Mouse (Mus musculus) heart, postnatal 4 days (tissue): ENCODE data around the gene P2rx7. TPM values are rescaled to one million over a fixed set of nuclear protein-coding genes. Genes with fewer than 3 reads are reported as not detected.
"Not testable (repeated sequence)": the region's sequence is repeated elsewhere in the genome, so short reads cannot be mapped to it uniquely, and the experiment has no call there.

ENCODE experiments used
- DNase-seq: peaks from one replicate; pipeline ENCODE4 v3.0.0; 2021
- total RNA-seq, 2 experiments: library from RNA; stranded (reverse); gene quantifications; 2 replicates each; pipeline ENCODE4 v1.2.3; 2021

P2rx7 gene
- total RNA-seq, 2 experiments from 2014 or later, result 3.1 to 3.5 TPM

GRCm38 (mm10) chr5:122647256-122647924 is 3.7 kb downstream of the P2rx7 start:
- no peak for DNase-seq

- not testable (repeated sequence) for DNase-seq
Observed at GRCm38 (mm10) chr5:122647952-122648374, 4.3 kb downstream of the P2rx7 start.

- peak; percentile 32 for DNase-seq
Observed at GRCm38 (mm10) chr5:122649264-122649663, 5.6 kb downstream of the P2rx7 start.

- no peak for DNase-seq
Observed at GRCm38 (mm10) chr5:122650100-122650499, 6.4 kb downstream of the P2rx7 start.

GRCm38 (mm10) chr5:122652506-122652905 is 8.8 kb downstream of the P2rx7 start:
- DNase-seq, result peak; percentile 25

- DNase-seq, result no peak
Observed at GRCm38 (mm10) chr5:122653112-122653445, 9.4 kb downstream of the P2rx7 start.

- no peak for DNase-seq
Observed at GRCm38 (mm10) chr5:122653446-122654267, 9.9 kb downstream of the P2rx7 start.

GRCm38 (mm10) chr5:122654268-122654573 is 10.5 kb downstream of the P2rx7 start:
- DNase-seq, result no peak

- DNase-seq, result no peak
Observed at GRCm38 (mm10) chr5:122656808-122657207, 13.1 kb downstream of the P2rx7 start.

- no peak for DNase-seq
Observed at GRCm38 (mm10) chr5:122662501-122662900, 18.8 kb downstream of the P2rx7 start.

GRCm38 (mm10) chr5:122665036-122665435 is 21.3 kb downstream of the P2rx7 start:
- no peak for DNase-seq

GRCm38 (mm10) chr5:122668981-122669897 is 25.5 kb downstream of the P2rx7 start:
- DNase-seq, result no peak

GRCm38 (mm10) chr5:122671641-122672040 is 27.9 kb downstream of the P2rx7 start:
- peak; percentile 28 for DNase-seq

GRCm38 (mm10) chr5:122672298-122672697 is 28.6 kb downstream of the P2rx7 start:
- no peak for DNase-seq

GRCm38 (mm10) chr5:122676002-122676401 is 32.3 kb downstream of the P2rx7 start:
- no peak for DNase-seq

GRCm38 (mm10) chr5:122677983-122678382 is 34.3 kb downstream of the P2rx7 start:
- no peak for DNase-seq

- no peak for DNase-seq
Observed at GRCm38 (mm10) chr5:122679881-122680280, 36.2 kb downstream of the P2rx7 start.

- DNase-seq, result no peak
Observed at GRCm38 (mm10) chr5:122681276-122681675, 37.6 kb downstream of the P2rx7 start.

- no peak for DNase-seq
Observed at GRCm38 (mm10) chr5:122683926-122684325, 40.2 kb downstream of the P2rx7 start.

- no peak for DNase-seq
Observed at GRCm38 (mm10) chr5:122687391-122687790, 43.7 kb downstream of the P2rx7 start.

GRCm38 (mm10) chr5:122689153-122689552 is 45.4 kb downstream of the P2rx7 start:
- no peak for DNase-seq

GRCm38 (mm10) chr5:122690486-122690885 is 46.8 kb downstream of the P2rx7 start:
- DNase-seq, result no peak
